Comparison of ENCODE assay signal across 11 mouse cellular contexts in the genomic region with DNA sequence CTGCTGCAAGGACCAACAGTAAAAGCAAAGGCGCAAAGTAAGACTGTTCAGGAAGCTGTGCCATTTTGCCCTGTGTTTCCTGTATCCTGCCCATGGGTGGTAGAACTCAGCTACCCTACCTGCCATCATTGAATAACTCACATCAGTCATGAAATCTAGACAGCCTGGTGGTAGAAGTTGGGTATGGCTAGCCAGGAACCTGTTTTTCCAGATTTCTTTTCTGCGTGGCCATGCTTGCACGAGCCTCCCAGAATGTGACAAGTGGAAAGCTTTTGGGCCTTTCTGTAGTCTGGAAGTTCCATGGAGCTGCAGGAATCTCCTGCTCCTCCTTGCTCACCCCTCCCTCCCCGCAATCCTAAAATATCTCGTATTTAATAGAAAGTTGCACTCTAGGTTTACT. TPM values are rescaled to one million over a fixed set of nuclear protein-coding genes. Genes with fewer than 3 reads are reported as not detected.
A peak's percentile ranks its signal among the peaks of the same experiment; 100 is the strongest.
DNase-seq lines count a peak whose midpoint lies in the region; TF ChIP-seq lines count a peak whose summit lies in the region.
"Had no signal": no experiment of that assay in that cellular context is flagged by ENCODE, and none has a peak within 500 bp of the region (broad histone marks: within the 10 kb centered on the region; RNA-seq: fewer than 3 reads in every experiment).

No protein-coding gene starts in this region.

- TF ChIP-seq POLR2A in brain, embryonic 14.5 days (IDR thresholded peaks at IDR 0.05; ENCODE audit: borderline replicate concordance, extremely low read depth, insufficient read depth, insufficient read length, poor library complexity, severe bottlenecking) = no peak

- no peak for DNase-seq in layer of hippocampus, adult 2 months (ENCODE audit: low spot score in 2 of 2)
- no peak for DNase-seq in layer of hippocampus, adult 18-20 months (ENCODE audit: low spot score in 2 of 2)
- no peak for DNase-seq in brain, embryonic 14.5 days (ENCODE audit: low read depth)
- peak; percentile 24 for DNase-seq in embryonic facial prominence, embryonic 10.5 days (ENCODE audit: low spot score)
- DNase-seq in lung, postnatal 25 days (ENCODE audit: low spot score) = peak; percentile 23
- no peak for DNase-seq in right cerebral cortex, postnatal 25 days
- DNase-seq in spleen, postnatal 14 days (ENCODE audit: low spot score in 2 of 2) = no peak
- no peak for DNase-seq in heart, postnatal 10 days
- DNase-seq: right cerebral cortex, postnatal 4 days had no signal

- peak; percentile 57 for TF ChIP-seq CTCF in layer of hippocampus, adult 2 months (conservative IDR thresholded peaks at IDR 0.05)
- peak; percentile 20; the same call in 1 of the 2 replicates for TF ChIP-seq CTCF in brain, embryonic 14.5 days (IDR thresholded peaks at IDR 0.05; ENCODE audit: borderline replicate concordance, extremely low read depth, insufficient read depth, insufficient read length)

- H3K4me3 ChIP-seq in layer of hippocampus, adult 2 months = no peak overlapping the region
- no peak overlapping the region for H3K4me3 ChIP-seq in embryonic facial prominence, embryonic 10.5 days
- H3K4me3 ChIP-seq: erythroblast, embryonic 14.5 days; heart, embryonic 15.5 days had no signal

- 65% methylated on average over 5 of the region's 5 CpGs for WGBS in embryonic facial prominence, embryonic 10.5 days

- H3K9me3 ChIP-seq in embryonic facial prominence, embryonic 10.5 days = no peaks in the 10 kb centered on the region
- H3K9me3 ChIP-seq: heart, embryonic 15.5 days had no signal

- intact Hi-C loops in heart, postnatal 10 days (cut with DNase I) = no loop called here

- H3K27me3 ChIP-seq in embryonic facial prominence, embryonic 10.5 days (replicated peaks; ENCODE audit: low read depth, poor library complexity, severe bottlenecking) = no peaks in the 10 kb centered on the region
- H3K27me3 ChIP-seq: heart, embryonic 15.5 days had no signal

- H3K4me1 ChIP-seq in embryonic facial prominence, embryonic 10.5 days = peaks cover 39% of the 10 kb centered on the region
- H3K4me1 ChIP-seq: heart, embryonic 15.5 days had no signal

- H3K27ac ChIP-seq in layer of hippocampus, adult 2 months = peak overlapping the region; percentile 72; the same call in 1 of the 2 replicates
- H3K27ac ChIP-seq in embryonic facial prominence, embryonic 10.5 days (replicated peaks) = no peak overlapping the region
- H3K27ac ChIP-seq: heart, embryonic 15.5 days had no signal

- no peaks in the 10 kb centered on the region for H3K36me3 ChIP-seq in embryonic facial prominence, embryonic 10.5 days (replicated peaks)
- H3K36me3 ChIP-seq: heart, embryonic 15.5 days had no signal

RNA-seq across cellular contexts. Expression of gene Cecr2, which starts 49.1 kb away (rescaled TPM):
- total RNA-seq in layer of hippocampus, adult 2 months (2021) = 10 to 100 TPM; 10.0 to 11.8 TPM
- 10 to 100 TPM; 11.4 to 15.1 TPM for total RNA-seq in layer of hippocampus, adult 18-20 months (2021)
- polyA plus RNA-seq in brain, embryonic 14.5 days (2012; rRNA removed) = 9.3 and 10.4 TPM in 2 replicates
- polyA plus RNA-seq in embryonic facial prominence, embryonic 10.5 days (2016; fragmentation: Nextera tagmentation; extraction: Ambion mirVana) = 11.1 and 14.8 TPM in 2 replicates
- 10 to 100 TPM; 10.1 to 18.8 TPM for total RNA-seq in heart, postnatal 10 days (2021)

RNA-seq across cellular contexts. Expression of gene Slc25a18, which starts 58.2 kb away (rescaled TPM):
- total RNA-seq in layer of hippocampus, adult 2 months (2021) = 10 to 100 TPM; 57.4 to 61.9 TPM
- total RNA-seq in layer of hippocampus, adult 18-20 months (2021) = 10 to 100 TPM; 62.2 to 62.6 TPM
- polyA plus RNA-seq in brain, embryonic 14.5 days (2012; rRNA removed) = 6.1 and 10.1 TPM in 2 replicates
- polyA plus RNA-seq in embryonic facial prominence, embryonic 10.5 days (2016; fragmentation: Nextera tagmentation; extraction: Ambion mirVana) = 0.20 and 0.28 TPM in 2 replicates
- total RNA-seq in heart, postnatal 10 days (2021) = under 1 TPM; 0.22 to 0.48 TPM

Comparison
In these comparisons a context has a peak if more than half of its experiments do, and no peak if none do; other contexts are left out.
1. DNase-seq: peak in embryonic facial prominence, embryonic 10.5 days (single experiment) and lung, postnatal 25 days (single experiment); none in layer of hippocampus, adult 2 months (0 of 2), layer of hippocampus, adult 18-20 months (0 of 2), brain, embryonic 14.5 days (single experiment), right cerebral cortex, postnatal 25 days (single experiment), spleen, postnatal 14 days (0 of 2) and heart, postnatal 10 days (0 of 2).
2. RNA of gene Slc25a18, which starts 58.2 kb away (total RNA-seq): 62.2 to 62.6 TPM in layer of hippocampus, adult 18-20 months and 57.4 to 61.9 TPM in layer of hippocampus, adult 2 months; 0.22 to 0.48 TPM in heart, postnatal 10 days; every median in the first group is over 10 times any median in the second.